Mouse (Mus musculus) retina, postnatal 1 day (tissue): ENCODE data around the gene Akr1c18.

Experiments used
- DNase-seq: peaks from one replicate; pipeline ENCODE4 v3.0.0-alpha.2; 2012

Gene Akr1c18

GRCm38 (mm10) chr13:4101691-4102090 lies 48.8 kb downstream of the Akr1c18 start:
- no peak for DNase-seq
